Mouse (Mus musculus) ovary, postnatal 10 days (tissue): ENCODE results near the gene Sgpp2.

Experiments used
- DNase-seq: peaks from one replicate; pipeline ENCODE4 v3.0.0; 2022; ENCODE audit warnings: low spot score

Gene Sgpp2

DNA sequence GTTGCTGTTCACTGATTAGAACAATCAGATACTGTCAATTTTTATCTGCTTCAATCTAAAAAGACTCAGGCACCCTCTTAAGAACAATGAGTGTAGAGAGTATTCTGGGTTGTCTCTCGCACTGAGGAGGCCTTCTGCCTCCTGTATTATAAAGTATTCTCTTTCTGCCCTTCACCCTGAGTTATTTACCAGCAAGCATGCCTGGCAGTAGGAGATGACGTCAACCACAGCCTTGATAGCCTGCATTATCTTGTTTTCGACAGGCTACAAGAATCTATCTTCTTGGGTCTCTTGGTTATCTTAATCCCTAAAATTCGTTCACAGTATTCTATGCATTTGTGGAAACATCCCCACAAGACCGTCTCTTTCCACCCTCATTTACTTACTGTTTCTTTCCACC, 29.8 kb downstream of the Sgpp2 start:
- DNase-seq: no peak

- DNase-seq: no peak
Observed at GRCm38 (mm10) chr1:78340584-78340983, 30.4 kb downstream of the Sgpp2 start.

- no peak for DNase-seq
Observed at GRCm38 (mm10) chr1:78347317-78347806, 37.2 kb downstream of the Sgpp2 start.

GRCm38 (mm10) chr1:78349219-78349618, 39.1 kb downstream of the Sgpp2 start:
- DNase-seq: no peak

GRCm38 (mm10) chr1:78353254-78353653, 43.1 kb downstream of the Sgpp2 start:
- no peak for DNase-seq

- DNase-seq: no peak
Observed at GRCm38 (mm10) chr1:78355123-78355522, 45.0 kb downstream of the Sgpp2 start.

DNA sequence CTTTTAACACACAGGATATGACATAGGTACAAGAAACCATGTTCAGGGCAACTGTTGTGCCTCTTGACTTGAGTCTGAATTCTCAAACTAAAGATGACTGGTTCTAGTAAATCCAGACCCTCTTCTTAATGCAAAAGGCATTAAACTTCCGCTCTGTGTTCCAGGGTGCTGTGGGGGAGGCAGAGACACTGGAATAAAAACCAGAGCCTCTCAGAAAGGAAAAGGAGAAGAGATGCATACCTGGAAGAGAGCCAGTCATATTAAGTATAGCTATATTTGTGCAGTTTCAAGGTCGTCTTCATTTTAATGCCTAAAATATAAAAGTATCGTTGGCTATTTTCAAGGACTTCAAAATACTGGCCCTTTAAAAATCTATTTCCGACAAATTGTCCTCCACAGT, 47.3 kb downstream of the Sgpp2 start:
- DNase-seq: no peak

GRCm38 (mm10) chr1:78357868-78358267, 47.7 kb downstream of the Sgpp2 start:
- no peak for DNase-seq

DNA sequence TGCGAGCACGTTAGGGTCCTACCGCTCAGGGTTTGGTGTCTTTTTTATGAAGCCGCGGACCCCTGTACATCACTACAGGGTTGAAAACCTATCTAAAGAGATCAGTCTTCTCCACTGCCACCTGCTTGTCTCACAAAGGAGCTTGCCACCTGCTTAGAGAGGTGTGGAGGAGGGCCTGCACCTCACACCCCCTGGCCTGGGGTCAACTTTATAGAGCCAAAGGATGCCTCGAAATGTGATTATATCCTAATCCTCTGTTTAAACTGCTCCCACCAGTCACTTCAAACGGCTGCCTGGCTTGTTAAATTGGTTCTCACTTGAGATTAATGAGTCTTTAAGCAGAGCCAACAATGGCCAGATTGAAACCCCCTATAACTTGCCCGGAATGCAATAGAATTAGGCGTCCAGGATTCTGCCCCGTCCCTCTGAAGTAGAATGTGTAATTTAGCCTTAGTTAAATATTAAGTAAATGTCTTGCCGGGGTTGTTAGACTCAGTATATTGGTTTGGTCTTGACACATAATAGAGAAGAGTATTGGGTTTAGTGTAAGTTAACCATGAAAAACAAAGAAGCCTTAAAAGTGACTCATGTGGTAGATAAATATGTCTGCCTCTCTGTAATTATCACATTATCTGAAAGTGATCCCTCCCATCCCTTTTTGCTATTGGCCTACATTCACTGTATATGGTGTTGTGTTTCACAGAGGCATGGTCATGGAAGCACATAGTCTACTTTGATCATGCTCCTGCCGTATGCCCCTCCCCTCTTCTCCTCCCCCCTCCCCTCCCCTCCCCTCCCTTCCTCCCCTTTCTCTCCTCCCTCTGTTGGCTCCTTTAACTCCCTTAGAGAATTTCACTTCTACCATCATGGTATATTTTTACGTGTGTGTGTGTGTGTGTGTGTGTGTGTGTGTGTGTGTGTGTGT, 54.1 kb downstream of the Sgpp2 start:
- no peak for DNase-seq

DNA sequence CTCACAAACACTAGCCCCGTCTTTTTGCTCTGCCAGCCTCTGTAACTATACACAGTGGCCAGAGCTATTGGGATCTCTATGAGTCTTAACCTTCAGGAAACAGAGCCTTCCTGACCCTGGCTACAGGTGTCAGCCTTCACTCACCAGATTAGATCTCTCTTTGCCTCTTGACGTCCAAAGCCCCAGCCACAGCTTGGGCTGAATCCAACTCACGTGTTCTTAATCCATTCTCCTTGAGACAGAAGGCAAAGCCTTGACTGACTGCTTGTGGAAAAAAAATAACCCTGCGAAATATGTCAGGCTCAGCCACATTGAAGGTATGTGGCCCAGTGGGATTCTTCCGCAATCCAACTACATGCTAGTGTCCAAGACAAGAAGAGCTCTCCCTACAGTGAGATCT, 57.7 kb downstream of the Sgpp2 start:
- DNase-seq: no peak

DNA sequence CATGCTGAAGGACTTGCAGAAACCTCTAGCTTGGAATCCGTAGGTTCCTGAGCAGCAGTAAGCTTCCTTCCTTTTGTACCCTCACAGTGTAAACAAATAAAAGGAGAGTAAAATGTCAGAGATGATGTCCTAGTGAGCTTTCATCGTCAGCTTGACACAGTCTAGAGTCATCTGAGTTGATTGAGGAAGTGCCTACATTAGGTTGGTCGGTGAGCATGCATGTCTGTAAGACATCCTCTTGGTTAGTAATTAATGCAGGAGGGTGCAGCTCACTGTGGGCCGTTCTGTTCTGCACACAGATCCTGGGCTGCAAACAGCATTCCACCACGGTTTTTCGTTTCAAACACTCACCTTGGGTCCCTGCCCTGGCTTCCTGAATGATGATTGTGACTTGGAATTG, 60.0 kb downstream of the Sgpp2 start:
- DNase-seq: no peak

DNA sequence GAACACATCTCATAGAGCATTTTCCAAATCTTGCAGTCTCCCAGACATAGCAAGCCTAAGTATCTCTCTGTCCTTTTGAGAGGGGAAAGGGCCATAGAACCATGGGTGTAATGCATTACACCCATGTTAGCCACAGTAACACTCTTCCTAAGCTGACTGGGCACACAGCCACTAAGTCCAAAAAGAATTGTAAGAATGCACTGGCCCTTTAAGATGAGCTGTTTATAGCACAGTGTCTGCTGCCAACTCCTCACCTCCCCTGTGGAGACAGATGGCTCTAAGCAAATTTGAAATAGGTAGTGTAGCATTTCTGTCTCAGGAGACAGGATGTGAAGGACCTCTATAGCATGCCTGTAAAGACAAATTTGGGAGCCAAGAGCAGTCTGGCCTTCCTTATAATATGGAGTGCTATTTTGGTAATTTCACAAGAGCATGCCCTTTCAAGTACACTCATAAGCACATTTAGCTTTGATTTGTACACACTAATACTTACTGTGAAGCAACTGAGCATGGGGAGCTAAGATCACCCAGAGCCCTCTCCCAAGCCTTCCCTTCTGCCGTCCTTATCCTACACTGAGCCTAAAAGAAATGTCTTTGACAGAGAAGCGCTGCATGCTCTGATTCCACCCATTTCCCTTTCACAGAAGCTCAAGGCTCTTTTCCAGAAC, 61.6 kb downstream of the Sgpp2 start:
- DNase-seq: no peak

GRCm38 (mm10) chr1:78372316-78372715, 62.2 kb downstream of the Sgpp2 start:
- DNase-seq: no peak

- DNase-seq: no peak
Observed at GRCm38 (mm10) chr1:78373836-78374235, 63.7 kb downstream of the Sgpp2 start.

- DNase-seq: no peak
Observed at GRCm38 (mm10) chr1:78375058-78375457, 64.9 kb downstream of the Sgpp2 start.

DNA sequence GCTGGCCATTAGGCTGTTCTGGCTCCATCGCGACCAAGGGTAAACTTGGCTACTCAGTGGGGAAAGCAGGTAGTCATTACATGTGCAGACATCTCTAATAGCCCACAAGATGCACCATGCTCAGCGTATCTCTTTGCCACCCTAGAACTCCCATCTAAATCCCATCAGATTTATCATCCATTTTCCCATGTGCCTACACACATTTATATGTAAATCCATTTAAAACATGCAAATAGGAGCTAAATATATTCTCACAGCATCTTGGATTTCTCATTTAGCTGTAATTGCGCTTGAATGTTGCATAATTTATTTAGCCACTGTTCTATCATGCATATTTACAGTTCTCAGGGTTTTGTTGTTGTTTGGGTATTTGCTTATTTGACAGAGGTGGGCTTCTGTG, 70.8 kb downstream of the Sgpp2 start:
- DNase-seq: no peak

- DNase-seq: no peak
Observed at GRCm38 (mm10) chr1:78387854-78388253, 77.7 kb downstream of the Sgpp2 start.

GRCm38 (mm10) chr1:78388848-78389247, 78.7 kb downstream of the Sgpp2 start:
- DNase-seq: no peak

DNA sequence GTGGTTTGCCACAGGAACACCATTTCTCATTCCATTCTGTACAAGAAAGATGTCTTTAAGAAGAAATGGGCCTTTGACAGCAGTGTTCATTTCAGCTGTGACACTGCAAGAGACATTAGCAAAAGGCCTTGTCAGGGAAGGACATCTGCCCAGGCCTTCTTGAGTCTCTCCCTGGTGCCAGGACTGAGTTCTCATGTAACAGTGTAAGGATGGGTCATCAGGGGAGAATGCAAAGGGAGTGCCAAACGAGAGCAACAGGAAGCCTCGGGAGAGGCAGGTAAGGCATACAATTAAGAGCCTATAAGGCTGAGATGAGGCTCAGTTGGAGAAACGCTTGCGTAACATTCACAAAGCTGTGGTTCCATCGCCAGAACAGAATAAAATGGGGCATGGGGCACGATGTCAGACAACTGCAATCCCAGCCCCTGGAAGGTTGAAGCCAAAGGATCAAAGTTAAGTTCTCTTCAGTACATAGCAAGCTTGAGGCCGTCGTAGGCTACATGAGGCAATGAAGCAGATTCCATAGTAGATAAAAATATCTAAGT, 85.1 kb downstream of the Sgpp2 start:
- DNase-seq: no peak

DNA sequence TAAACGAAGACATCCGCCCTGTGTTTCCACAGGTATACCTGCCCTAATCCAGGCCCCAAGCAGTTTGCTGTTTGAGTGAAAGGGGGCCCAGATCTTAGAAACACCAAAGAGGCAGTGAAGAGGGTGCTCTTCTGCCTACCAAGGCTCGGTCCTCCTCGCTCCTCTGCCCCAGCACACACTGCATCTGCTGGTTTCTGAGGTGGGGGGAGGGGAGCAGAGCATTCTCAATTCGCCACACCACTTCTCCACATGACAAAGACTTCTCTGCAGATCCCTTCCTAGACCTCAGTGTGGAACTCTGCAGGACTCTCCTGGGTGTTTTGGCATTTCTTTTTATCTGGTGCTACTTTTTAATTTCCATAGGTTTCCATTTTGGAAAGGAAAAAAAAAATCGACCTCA, 85.6 kb downstream of the Sgpp2 start:
- no peak for DNase-seq

- DNase-seq: no peak
Observed at GRCm38 (mm10) chr1:78396320-78396913, 86.3 kb downstream of the Sgpp2 start.

- DNase-seq: no peak
Observed at GRCm38 (mm10) chr1:78399755-78400154, 89.6 kb downstream of the Sgpp2 start.

GRCm38 (mm10) chr1:78401413-78401812, 91.3 kb downstream of the Sgpp2 start:
- DNase-seq: no peak
